Mouse (Mus musculus) heart, embryonic 16.5 days (tissue): ENCODE results near the gene Commd1. TPM values are rescaled to one million over a fixed set of nuclear protein-coding genes. Genes with fewer than 3 reads are reported as not detected.

Experiments
- ATAC-seq: fragments of 200-750 bp; cut with Nextera tagmentation; replicated peaks from 2 replicates; pipeline ENCODE4 v1.8.0; 2017; ENCODE audit warnings: moderate number of reproducible peaks; ENCODE audit not compliant: insufficient read depth, low FRiP score; ENCODE audit errors: extremely low read depth
- H3K27ac ChIP-seq: fragments of 300-500 bp; sonication (generic); 2 replicates; pipeline ENCODE4 v1.5.1; 2014; ENCODE audit warnings: mild to moderate bottlenecking, low read length, control low read depth, moderate library complexity
- H3K27me3 ChIP-seq: fragments of 300-500 bp; sonication (generic); 2 replicates; pipeline ENCODE4 v1.6.1; 2014; ENCODE audit warnings: low read length, mixed read lengths; ENCODE audit not compliant: control insufficient read depth, insufficient read depth
- H3K36me3 ChIP-seq: fragments of 300-500 bp; sonication (generic); 2 replicates; pipeline ENCODE4 v1.6.1; 2014; ENCODE audit not compliant: control insufficient read depth, insufficient read depth
- H3K4me1 ChIP-seq: fragments of 300-500 bp; sonication (generic); 2 replicates; pipeline ENCODE4 v1.6.1; 2014; ENCODE audit warnings: low read length, mixed read lengths; ENCODE audit not compliant: control insufficient read depth, insufficient read depth
- H3K4me2 ChIP-seq: fragments of 300-500 bp; sonication (generic); 2 replicates; pipeline ENCODE4 v1.6.1; 2014; ENCODE audit warnings: low read depth, mild to moderate bottlenecking, control low read depth, low read length
- H3K4me3 ChIP-seq: fragments of 300-500 bp; sonication (generic); 2 replicates; pipeline ENCODE4 v1.5.1; 2014; ENCODE audit warnings: mild to moderate bottlenecking, control low read depth, low read length
- H3K9ac ChIP-seq: fragments of 300-500 bp; sonication (generic); 2 replicates; pipeline ENCODE4 v1.6.1; 2014; ENCODE audit warnings: low read length, control low read depth
- H3K9me3 ChIP-seq: fragments of 300-500 bp; sonication (generic); replicated peaks from 2 replicates; pipeline ENCODE4 v1.6.1; 2016; ENCODE audit warnings: low read length; ENCODE audit not compliant: control insufficient read depth
- WGBS: fragments of 180-500 bp; shearing (Covaris S2); extraction: QIAGEN DNeasy Blood & Tissue Kit; methylation state at CpG from one replicate; pipeline ENCODE4 v1.1.7; 2014; 5-methylcytosine and 5-hydroxymethylcytosine counted together
- polyA plus RNA-seq: library from polyadenylated mRNA; unstranded; fragments of >200 nt; fragmentation: Nextera tagmentation; extraction: Ambion mirVana; gene quantifications from 2 replicates; pipeline ENCODE4 v1.2.1, GENCODE M21; 2015

Commd1 gene
- polyA plus RNA-seq, 1 experiment from 2014 or later, result 350 TPM

DNA sequence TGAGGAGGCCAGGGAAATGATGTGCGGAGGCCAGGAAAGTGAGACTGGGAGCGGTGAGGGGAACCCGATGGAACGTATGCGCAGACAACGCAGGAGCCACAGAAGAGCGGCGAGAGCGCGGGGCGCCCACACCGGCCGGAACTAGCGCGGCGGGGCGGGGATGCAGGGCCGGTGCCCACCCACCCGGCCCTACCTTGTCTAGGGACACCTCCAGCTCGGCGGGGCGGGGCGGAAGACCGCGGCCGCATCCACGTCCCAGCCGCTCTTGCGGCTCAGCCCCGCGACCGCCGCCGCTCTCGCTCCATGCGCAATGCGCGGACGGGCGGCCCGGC is 122.9 kb downstream of the Commd1 start:
- Histone ChIP-seq H3K27ac (peak overlapping the region; percentile 74), H3K4me1 (peaks cover 15% of the 10 kb centered on the region; the same call in 1 of the 2 replicates), H3K9me3 (no peaks in the 10 kb centered on the region), H3K9ac (peak overlapping the region; percentile 80), H3K4me3 (peak overlapping the region; percentile 90), H3K27me3 (no peaks in the 10 kb centered on the region; the same call in 1 of the 2 replicates), H3K4me2 (peak overlapping the region; percentile 96), H3K36me3 (no peaks in the 10 kb centered on the region)
- peak; percentile 59 for ATAC-seq
- 0% methylated on average over 40 of the region's 41 CpGs for WGBS

DNA sequence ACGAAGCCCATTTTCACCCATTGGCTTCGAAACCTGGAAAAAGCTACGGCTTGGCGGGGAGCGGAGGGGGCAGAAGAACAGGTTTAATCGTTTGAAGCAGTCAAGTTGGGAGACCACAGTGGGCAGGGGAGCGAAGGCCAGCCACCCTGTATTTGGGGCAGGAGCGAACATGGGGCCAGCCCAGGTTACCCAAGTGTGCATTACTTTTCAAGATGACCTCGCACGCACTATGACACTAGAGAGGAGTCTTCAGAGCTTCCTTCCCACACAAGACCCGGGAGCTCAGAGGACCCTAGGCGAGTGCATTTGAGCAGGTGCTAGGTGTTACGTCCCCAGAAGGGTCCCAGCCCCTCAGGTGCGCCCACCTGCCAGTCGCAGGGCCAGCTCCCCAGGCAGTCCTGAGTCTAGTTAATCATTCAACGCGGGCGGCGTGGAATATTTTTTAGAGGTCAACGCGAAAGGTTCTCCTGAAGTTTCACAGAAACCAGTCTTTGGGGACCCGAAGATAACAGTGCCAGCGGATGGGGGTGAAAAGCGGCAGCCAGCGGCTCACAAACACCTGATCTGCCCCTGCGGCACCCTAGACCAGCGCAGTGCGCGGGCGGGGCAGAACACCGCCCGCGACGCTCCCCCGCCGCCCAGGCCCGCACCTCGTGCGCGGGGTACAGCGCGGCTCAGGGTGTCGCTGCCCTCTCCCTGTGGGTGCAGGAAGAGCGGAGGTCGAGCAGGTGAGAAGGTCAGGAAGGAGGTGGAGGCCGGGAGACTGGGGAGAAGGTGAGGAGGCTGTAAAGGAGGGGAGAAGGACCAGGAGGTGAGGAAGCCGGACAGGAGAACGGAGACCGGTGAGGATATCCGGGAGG is 123.5 kb downstream of the Commd1 start:
- H3K27me3 ChIP-seq, result no peaks in the 10 kb centered on the region; the same call in 1 of the 2 replicates
- ATAC-seq, result peak; percentile 15; the same call in 1 of the 2 replicates
- no peaks in the 10 kb centered on the region for H3K36me3 ChIP-seq
- peak overlapping the region; percentile 80 for H3K9ac ChIP-seq
- 3% methylated on average over 50 of the region's 50 CpGs for WGBS
- H3K4me2 ChIP-seq, result peak overlapping the region; percentile 96
- peak overlapping the region; percentile 14 for H3K27ac ChIP-seq
- H3K4me1 ChIP-seq, result peaks cover 15% of the 10 kb centered on the region; the same call in 1 of the 2 replicates
- H3K4me3 ChIP-seq, result peak overlapping the region; percentile 90
- H3K9me3 ChIP-seq, result no peaks in the 10 kb centered on the region

GRCm38 (mm10) chr11:22857705-22858440 is 124.3 kb downstream of the Commd1 start:
- 32% methylated on average over 25 of the region's 25 CpGs for WGBS
- peak overlapping the region; percentile 80 for H3K9ac ChIP-seq
- no peaks in the 10 kb centered on the region for H3K36me3 ChIP-seq
- no peaks in the 10 kb centered on the region for H3K9me3 ChIP-seq
- peak overlapping the region; percentile 14 for H3K27ac ChIP-seq
- no peaks in the 10 kb centered on the region; the same call in 1 of the 2 replicates for H3K27me3 ChIP-seq
- peak overlapping the region; percentile 90 for H3K4me3 ChIP-seq
- H3K4me1 ChIP-seq, result peaks cover 15% of the 10 kb centered on the region; the same call in 1 of the 2 replicates
- ATAC-seq, result no peak
- peak overlapping the region; percentile 96 for H3K4me2 ChIP-seq

GRCm38 (mm10) chr11:22857106-22857704 is 125.0 kb downstream of the Commd1 start:
- peaks cover 15% of the 10 kb centered on the region; the same call in 1 of the 2 replicates for H3K4me1 ChIP-seq
- H3K9ac ChIP-seq, result no peak overlapping the region; the same call in 1 of the 2 replicates
- ATAC-seq, result no peak
- H3K27ac ChIP-seq, result no peak overlapping the region
- WGBS, result 83% methylated on average over 5 of the region's 5 CpGs
- peak overlapping the region; percentile 90 for H3K4me3 ChIP-seq
- H3K36me3 ChIP-seq, result no peaks in the 10 kb centered on the region
- no peaks in the 10 kb centered on the region; the same call in 1 of the 2 replicates for H3K27me3 ChIP-seq
- peak overlapping the region; percentile 96 for H3K4me2 ChIP-seq
- no peaks in the 10 kb centered on the region for H3K9me3 ChIP-seq

- no peaks in the 10 kb centered on the region for H3K36me3 ChIP-seq
- no peak overlapping the region for H3K9ac ChIP-seq
- H3K4me2 ChIP-seq, result peak overlapping the region; percentile 15; the same call in 1 of the 2 replicates
- 86% methylated on average over 3 of the region's 3 CpGs for WGBS
- H3K9me3 ChIP-seq, result no peaks in the 10 kb centered on the region
- H3K4me3 ChIP-seq, result peak overlapping the region; percentile 16; the same call in 1 of the 2 replicates
- H3K27ac ChIP-seq, result no peak overlapping the region
- no peaks in the 10 kb centered on the region; the same call in 1 of the 2 replicates for H3K27me3 ChIP-seq
- ATAC-seq, result no peak
- peaks cover 15% of the 10 kb centered on the region; the same call in 1 of the 2 replicates for H3K4me1 ChIP-seq
These were observed 125.7 kb downstream of the Commd1 start for GRCm38 (mm10) chr11:22856371-22856965.

DNA sequence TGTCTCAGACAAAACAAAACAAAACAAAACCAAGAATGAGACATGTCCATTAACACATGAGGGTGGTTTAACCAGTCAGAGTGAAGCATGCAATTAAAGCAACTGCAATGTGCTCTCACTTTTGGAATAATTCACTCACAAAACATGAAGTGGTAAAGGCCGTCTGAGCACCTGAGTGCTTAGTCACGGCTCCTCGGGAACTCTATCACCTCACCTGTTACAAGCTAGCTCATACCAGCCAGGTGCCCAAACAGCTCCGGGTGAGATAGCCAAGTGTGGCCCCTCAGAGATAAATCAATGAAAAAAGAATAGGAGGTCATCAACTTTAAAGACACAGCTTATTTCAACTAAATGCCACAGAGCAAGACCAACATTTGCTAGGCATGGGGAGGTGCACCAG is 127.6 kb downstream of the Commd1 start:
- no peak overlapping the region for H3K9ac ChIP-seq
- 70% methylated on average over 4 of the region's 4 CpGs for WGBS

GRCm38 (mm10) chr11:22853477-22854157 is 128.6 kb downstream of the Commd1 start:
- Histone ChIP-seq H3K4me2 (0 out of 2 replicates have a peak overlapping the region, but pooled peaks have one; percentile 5), H3K27me3 (no peaks in the 10 kb centered on the region), H3K4me3 (no peak overlapping the region), H3K27ac (peak overlapping the region; percentile 19; the same call in 1 of the 2 replicates), H3K9me3 (no peaks in the 10 kb centered on the region), H3K9ac (no peak overlapping the region), H3K36me3 (no peaks in the 10 kb centered on the region), H3K4me1 (peaks cover 27% of the 10 kb centered on the region)
- ATAC-seq, result no peak
- WGBS, result 47% methylated on average over 2 of the region's 2 CpGs

More for the DNA sequence above, 127.6 kb downstream of the Commd1 start:
- no peaks in the 10 kb centered on the region for H3K36me3 ChIP-seq
- peaks cover 24% of the 10 kb centered on the region for H3K4me1 ChIP-seq
- H3K27me3 ChIP-seq, result no peaks in the 10 kb centered on the region
- no peak overlapping the region for H3K4me2 ChIP-seq
- no peaks in the 10 kb centered on the region for H3K9me3 ChIP-seq
- H3K4me3 ChIP-seq, result no peak overlapping the region
- ATAC-seq, result no peak
- no peak overlapping the region for H3K27ac ChIP-seq

DNA sequence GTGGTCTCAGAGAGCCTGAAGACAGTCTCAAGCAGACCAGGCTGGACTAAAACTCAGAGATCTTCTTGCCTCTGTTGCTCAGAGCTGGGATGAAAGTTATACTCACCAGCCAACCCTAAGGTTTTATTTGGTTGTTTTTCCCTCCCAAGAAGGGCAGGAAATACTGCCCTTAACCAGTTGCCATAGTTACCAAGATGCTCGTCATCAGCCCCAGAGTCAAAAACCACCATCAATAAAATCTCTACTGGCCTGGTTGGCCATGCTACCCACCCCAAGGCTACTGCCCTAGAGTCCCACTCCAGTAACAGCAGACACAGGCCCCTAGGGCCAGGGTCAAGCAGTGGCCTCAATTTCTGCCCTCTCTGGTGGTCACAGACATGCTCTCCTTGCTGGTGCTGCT is 129.7 kb downstream of the Commd1 start:
- H3K27ac ChIP-seq, result no peak overlapping the region
- H3K4me1 ChIP-seq, result peaks cover 30% of the 10 kb centered on the region
- no peak overlapping the region for H3K9ac ChIP-seq
- no peak for ATAC-seq
- H3K27me3 ChIP-seq, result no peaks in the 10 kb centered on the region
- H3K4me2 ChIP-seq, result no peak overlapping the region
- no peaks in the 10 kb centered on the region for H3K9me3 ChIP-seq
- no peaks in the 10 kb centered on the region for H3K36me3 ChIP-seq
- no peak overlapping the region for H3K4me3 ChIP-seq
- 74% methylated on average over 1 of the region's 1 CpGs for WGBS
